Mouse (Mus musculus) heart, postnatal 0 days (tissue): ENCODE results near the gene Fau. TPM values are rescaled to one million over a fixed set of nuclear protein-coding genes. Genes with fewer than 3 reads are reported as not detected.
A peak's percentile ranks its signal among the peaks of the same experiment; 100 is the strongest.

Experiments
- ATAC-seq: fragments of 200-750 bp; cut with Nextera tagmentation; 2 replicates; pipeline ENCODE4 v1.8.0; 2017; ENCODE audit warnings: low read depth, moderate number of reproducible peaks, moderate library complexity; ENCODE audit not compliant: insufficient read depth
- DNase-seq: peaks from one replicate; pipeline ENCODE4 v3.0.0-alpha.2; 2016; ENCODE audit warnings: low spot score
- H3K27ac ChIP-seq: fragments of 300-500 bp; sonication (generic); 2 replicates; pipeline ENCODE4 v1.5.1; 2014; ENCODE audit warnings: low read depth, mild to moderate bottlenecking
- H3K27me3 ChIP-seq: fragments of 300-500 bp; sonication (generic); 2 replicates; pipeline ENCODE4 v1.6.1; 2014; ENCODE audit warnings: low read length, mixed read lengths; ENCODE audit not compliant: control insufficient read depth, insufficient read depth
- H3K36me3 ChIP-seq: fragments of 300-500 bp; sonication (generic); replicated peaks from 2 replicates; pipeline ENCODE4 v1.6.1; 2014; ENCODE audit warnings: low read length, mixed read lengths; ENCODE audit not compliant: control insufficient read depth, insufficient read depth
- H3K4me1 ChIP-seq: fragments of 300-500 bp; sonication (generic); 2 replicates; pipeline ENCODE4 v1.6.1; 2014; ENCODE audit warnings: antibody characterized with exemption; ENCODE audit not compliant: control insufficient read depth, insufficient read depth
- H3K4me2 ChIP-seq: fragments of 300-500 bp; sonication (generic); 2 replicates; pipeline ENCODE4 v1.6.1; 2014; ENCODE audit warnings: low read depth, mild to moderate bottlenecking, low read length, moderate library complexity
- H3K4me3 ChIP-seq: fragments of 300-500 bp; sonication (generic); 2 replicates; pipeline ENCODE4 v1.5.1; 2014; ENCODE audit warnings: low read depth, low read length
- H3K9ac ChIP-seq: fragments of 300-500 bp; sonication (generic); replicated peaks from 2 replicates; pipeline ENCODE4 v1.6.1; 2014; ENCODE audit warnings: low read depth, low read length, mixed read lengths
- H3K9me3 ChIP-seq: fragments of 300-500 bp; sonication (generic); replicated peaks from 2 replicates; pipeline ENCODE4 v1.6.1; 2016; ENCODE audit warnings: low read length; ENCODE audit not compliant: control insufficient read depth
- CTCF ChIP-seq: IDR thresholded peaks from 2 replicates; pipeline ENCODE4 v1.5.1; 2016; ENCODE audit warnings: antibody characterized with exemption, control low read depth, low read depth
- EP300 ChIP-seq: IDR thresholded peaks from 2 replicates; pipeline ENCODE4 v1.6.1; 2016; ENCODE audit warnings: antibody characterized with exemption, low read depth
- WGBS: fragments of 180-500 bp; shearing (Covaris S2); extraction: QIAGEN DNeasy Blood & Tissue Kit; methylation state at CpG from one replicate; pipeline ENCODE4 v1.1.7; 2014; 5-methylcytosine and 5-hydroxymethylcytosine counted together
- polyA plus RNA-seq: library from polyadenylated mRNA; unstranded; fragments of >200 nt; fragmentation: Nextera tagmentation; extraction: Ambion mirVana; gene quantifications from 2 replicates; pipeline ENCODE4 v1.2.1, GENCODE M21; 2015
- total RNA-seq: library from RNA; depleted of rRNA; stranded (reverse); fragments of >200 nt; gene quantifications from 2 replicates; pipeline ENCODE4 v1.2.3, GENCODE M21; 2014; ENCODE audit warnings: low replicate concordance

Gene Fau
- total and polyA plus RNA-seq, 2 experiments from 2014 or later = 484 to 833 TPM

GRCm38 (mm10) chr19:6016532-6016931, 41.1 kb upstream of the Fau start:
- H3K36me3 ChIP-seq = no peaks in the 10 kb centered on the region
- TF ChIP-seq EP300 (no peak), CTCF (peak; percentile 7; the same call in 1 of the 2 replicates)
- H3K4me1 ChIP-seq = peaks cover 6% of the 10 kb centered on the region
- no peak overlapping the region for H3K27ac ChIP-seq
- no peak overlapping the region for H3K4me2 ChIP-seq
- 54% methylated on average over 7 of the region's 7 CpGs for WGBS
- ATAC-seq (no peak), DNase-seq (no peak)
- no peaks in the 10 kb centered on the region for H3K9me3 ChIP-seq
- no peaks in the 10 kb centered on the region; the same call in 1 of the 2 replicates for H3K27me3 ChIP-seq
- no peak overlapping the region for H3K9ac ChIP-seq
- no peak overlapping the region for H3K4me3 ChIP-seq

DNA sequence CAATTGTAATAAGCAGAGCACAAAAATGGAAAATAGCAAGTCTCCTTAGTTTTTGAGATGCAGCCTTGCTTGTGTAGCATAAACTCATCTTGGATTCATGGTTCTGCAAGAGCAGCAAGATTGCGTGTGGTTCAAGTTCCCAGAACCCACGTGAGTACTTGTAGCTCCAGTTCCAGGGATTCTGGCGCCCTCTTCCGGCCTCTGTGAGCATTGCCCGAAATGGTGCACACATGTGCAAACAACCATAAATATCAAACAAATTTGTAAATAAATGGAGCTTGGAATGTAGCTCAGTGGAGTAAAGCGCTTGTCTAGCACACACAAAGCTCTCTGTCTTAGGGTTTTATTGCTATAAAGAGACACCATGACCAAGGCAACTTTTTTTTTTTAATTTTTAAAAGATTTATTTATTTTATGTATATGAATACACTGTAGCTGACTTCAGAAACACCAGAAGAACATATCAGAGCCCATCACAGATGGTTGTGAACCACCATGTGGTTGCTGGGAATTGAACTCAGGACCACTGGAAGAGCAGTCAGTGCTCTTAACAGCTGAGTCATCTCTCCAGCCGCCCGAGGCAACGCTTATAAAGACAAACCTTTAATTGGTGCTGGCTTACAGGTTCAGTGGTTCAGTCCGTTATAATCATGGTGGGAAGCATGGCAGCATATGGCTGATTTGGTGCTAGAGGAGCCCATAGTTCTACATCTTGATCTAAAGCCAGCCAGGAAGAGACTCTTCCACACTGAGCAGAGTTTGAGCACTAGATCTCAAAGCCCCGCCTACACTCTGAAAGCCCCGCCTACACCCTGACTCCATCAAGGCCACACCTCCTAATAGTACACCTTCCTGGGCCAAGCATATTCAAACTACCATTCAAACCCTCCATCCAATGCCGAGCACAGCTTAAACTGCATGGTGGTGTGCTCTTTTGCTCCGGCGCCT, 39.2 kb upstream of the Fau start:
- ATAC-seq (no peak), DNase-seq (peak; percentile 68)
- H3K27ac ChIP-seq = no peak overlapping the region
- H3K4me3 ChIP-seq = no peak overlapping the region
- H3K4me2 ChIP-seq = no peak overlapping the region
- H3K4me1 ChIP-seq = peaks cover 6% of the 10 kb centered on the region
- H3K9ac ChIP-seq = no peak overlapping the region
- TF ChIP-seq CTCF (peak; percentile 82), EP300 (no peak)
- 32% methylated on average over 15 of the region's 15 CpGs for WGBS
- no peaks in the 10 kb centered on the region; the same call in 1 of the 2 replicates for H3K27me3 ChIP-seq
- no peaks in the 10 kb centered on the region for H3K36me3 ChIP-seq
- no peaks in the 10 kb centered on the region for H3K9me3 ChIP-seq

DNA sequence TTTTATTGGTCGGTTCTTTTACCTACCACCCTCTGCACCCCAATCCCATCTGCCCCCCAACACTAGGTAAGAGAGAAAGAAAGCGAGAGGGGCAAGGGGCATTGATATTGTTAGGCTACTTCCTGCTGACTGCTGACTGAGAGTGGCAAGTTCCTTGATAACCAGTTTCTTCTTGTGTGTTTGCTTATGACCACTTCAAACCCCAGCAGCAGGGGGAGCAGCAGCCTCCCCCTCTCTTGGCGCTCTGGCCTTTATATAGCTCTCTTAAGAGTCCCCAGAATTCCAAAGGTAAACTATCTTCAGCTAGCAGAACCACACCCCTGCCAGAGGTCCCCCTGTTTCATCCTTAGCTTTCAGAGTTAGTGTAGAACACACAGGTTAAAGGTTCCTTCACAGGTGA, 37.4 kb upstream of the Fau start:
- TF ChIP-seq EP300 (no peak), CTCF (0 out of 2 replicates have a peak, but pooled peaks have one; percentile 8)
- no peak overlapping the region for H3K4me2 ChIP-seq
- H3K9ac ChIP-seq = no peak overlapping the region
- no peaks in the 10 kb centered on the region for H3K36me3 ChIP-seq
- H3K4me3 ChIP-seq = no peak overlapping the region
- no peak overlapping the region for H3K27ac ChIP-seq
- no peaks in the 10 kb centered on the region for H3K4me1 ChIP-seq
- 55% methylated on average over 3 of the region's 3 CpGs for WGBS
- DNase-seq (no peak), ATAC-seq (no peak)
- no peaks in the 10 kb centered on the region for H3K27me3 ChIP-seq
- H3K9me3 ChIP-seq = no peaks in the 10 kb centered on the region

- H3K27ac ChIP-seq = no peak overlapping the region
- no peak for TF ChIP-seq CTCF
- no peak for TF ChIP-seq EP300
- 58% methylated on average over 8 of the region's 8 CpGs for WGBS
- H3K4me3 ChIP-seq = no peak overlapping the region
- ATAC-seq (no peak), DNase-seq (no peak)
- H3K9ac ChIP-seq = no peak overlapping the region
- H3K4me1 ChIP-seq = no peaks in the 10 kb centered on the region
- H3K27me3 ChIP-seq = no peaks in the 10 kb centered on the region
- H3K4me2 ChIP-seq = no peak overlapping the region
- H3K9me3 ChIP-seq = no peaks in the 10 kb centered on the region
- no peaks in the 10 kb centered on the region for H3K36me3 ChIP-seq
These were observed 34.6 kb upstream of the Fau start for GRCm38 (mm10) chr19:6023059-6023458.

- WGBS = 67% methylated on average over 7 of the region's 7 CpGs
- Histone ChIP-seq H3K4me2 (no peak overlapping the region), H3K36me3 (no peaks in the 10 kb centered on the region), H3K27ac (no peak overlapping the region), H3K4me3 (no peak overlapping the region), H3K9me3 (no peaks in the 10 kb centered on the region), H3K4me1 (no peaks in the 10 kb centered on the region), H3K27me3 (no peaks in the 10 kb centered on the region), H3K9ac (no peak overlapping the region)
- ATAC-seq = no peak
- DNase-seq = no peak
- no peak for TF ChIP-seq CTCF
These were observed 33.7 kb upstream of the Fau start for GRCm38 (mm10) chr19:6023930-6024329.

DNA sequence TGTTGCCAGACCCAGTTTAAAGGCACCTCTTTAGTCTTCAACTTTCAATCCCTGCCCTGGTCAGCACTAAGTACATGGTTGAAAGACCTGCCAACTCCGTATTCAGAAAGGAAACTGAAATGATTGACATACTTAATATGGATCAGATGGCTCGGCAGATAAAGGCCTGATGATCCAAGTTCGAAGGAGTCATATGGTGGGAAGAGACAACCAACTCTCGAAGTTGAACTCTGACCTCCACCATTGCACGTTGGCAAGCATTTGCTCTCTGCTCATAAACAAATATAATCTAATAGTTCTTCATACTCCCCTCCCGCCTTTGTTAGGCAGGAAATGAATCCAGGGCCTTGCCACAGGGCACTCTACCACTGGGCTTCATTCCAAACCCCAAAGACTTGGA, 28.7 kb upstream of the Fau start:
- Histone ChIP-seq H3K9ac (no peak overlapping the region), H3K36me3 (no peaks in the 10 kb centered on the region), H3K4me2 (no peak overlapping the region), H3K27ac (no peak overlapping the region), H3K4me3 (no peak overlapping the region), H3K9me3 (no peaks in the 10 kb centered on the region), H3K27me3 (no peaks in the 10 kb centered on the region), H3K4me1 (no peaks in the 10 kb centered on the region)
- ATAC-seq (no peak), DNase-seq (no peak)
- no peak for TF ChIP-seq EP300
- no peak for TF ChIP-seq CTCF
- 74% methylated on average over 6 of the region's 6 CpGs for WGBS
